Mouse (Mus musculus): ENCODE measurements around the gene Lasp1. TPM values are rescaled to one million over a fixed set of nuclear protein-coding genes. Genes with fewer than 3 reads are reported as not detected.

Gene Lasp1
- 167 and 178 TPM in 2 replicates for polyA plus RNA-seq (2012; rRNA removed)

DNA sequence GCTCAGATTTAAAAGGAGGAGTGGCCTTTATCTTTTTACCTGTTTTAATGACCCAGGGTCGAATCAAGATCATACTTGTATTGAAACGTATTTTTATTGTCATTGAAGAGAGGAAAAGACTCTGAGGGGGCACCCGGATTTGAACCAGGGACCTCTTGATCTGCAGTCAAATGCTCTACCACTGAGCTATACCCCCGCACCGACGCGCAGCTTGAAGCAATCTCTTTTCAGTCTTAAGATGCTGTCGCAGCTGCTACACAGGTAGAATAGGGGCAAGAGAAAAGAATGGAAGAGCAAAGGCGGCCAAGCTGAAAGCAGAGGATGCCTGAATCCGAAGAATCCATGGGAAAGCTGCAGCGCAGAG lies at the start of gene Lasp1:
Gene Lasp1 (plus strand): TSS at position 219 of the 364 bp plus-strand sequence.
- peak; percentile 87 for DNase-seq
- H3K36me3 ChIP-seq (ENCODE audit: control insufficient read depth, insufficient read depth, low read length), result no peaks in the 10 kb centered on the region
- H3K27me3 ChIP-seq (ENCODE audit: control insufficient read depth, insufficient read depth, low read length), result no peaks in the 10 kb centered on the region
- peak within 1 kb of the TSS; percentile 95 for H3K27ac ChIP-seq (ENCODE audit: control insufficient read depth, insufficient read depth, low read length)
- no peak for TF ChIP-seq CTCF (IDR thresholded peaks at IDR 0.05; ENCODE audit: borderline replicate concordance, control insufficient read depth, extremely low read depth, insufficient read depth, low read length, poor library complexity)
- TF ChIP-seq POLR2A (IDR thresholded peaks at IDR 0.05; ENCODE audit: control insufficient read depth, extremely low read depth, insufficient read depth, low read length, poor library complexity), result no peak
- H3K4me1 ChIP-seq (replicated peaks; ENCODE audit: control insufficient read depth, insufficient read depth, low read length), result peaks cover 14% of the 10 kb centered on the region
- WGBS, result under 1% methylated on average over 11 of the region's 11 CpGs
- H3K4me3 ChIP-seq (ENCODE audit: control insufficient read depth, insufficient read depth, low read length), result peak within 1 kb of the TSS; percentile 97

DNA sequence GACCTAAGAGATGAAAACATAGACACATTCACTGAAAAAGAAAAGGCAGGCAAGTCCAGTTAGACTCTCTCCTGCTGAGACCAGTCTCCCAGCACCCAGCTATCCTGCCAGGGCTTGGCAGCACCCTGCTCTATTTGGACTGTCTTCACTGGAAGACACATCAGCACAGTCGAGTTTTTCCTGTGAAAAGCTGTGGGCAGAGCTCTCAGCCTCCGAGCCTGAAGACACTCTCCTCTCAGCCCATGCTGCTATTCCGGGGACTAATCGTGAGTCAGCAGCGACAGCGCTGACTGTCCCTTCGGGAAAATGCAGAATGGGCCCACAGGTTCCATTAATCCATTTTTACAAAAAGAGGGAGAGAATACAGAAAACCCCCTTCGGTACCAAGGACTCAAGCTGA lies 45.5 kb upstream of the Lasp1 start:
- DNase-seq, result no peak
- Histone ChIP-seq H3K27ac (ENCODE audit: control insufficient read depth, insufficient read depth, low read length) (no peak overlapping the region), H3K4me1 (replicated peaks; ENCODE audit: control insufficient read depth, insufficient read depth, low read length) (no peaks in the 10 kb centered on the region), H3K4me3 (ENCODE audit: control insufficient read depth, insufficient read depth, low read length) (no peak overlapping the region), H3K27me3 (ENCODE audit: control insufficient read depth, insufficient read depth, low read length) (no peaks in the 10 kb centered on the region), H3K36me3 (ENCODE audit: control insufficient read depth, insufficient read depth, low read length) (peaks cover 79% of the 10 kb centered on the region)
- WGBS, result 98% methylated on average over 8 of the region's 8 CpGs
- no peak for TF ChIP-seq CTCF (IDR thresholded peaks at IDR 0.05; ENCODE audit: borderline replicate concordance, control insufficient read depth, extremely low read depth, insufficient read depth, low read length, poor library complexity)

DNA sequence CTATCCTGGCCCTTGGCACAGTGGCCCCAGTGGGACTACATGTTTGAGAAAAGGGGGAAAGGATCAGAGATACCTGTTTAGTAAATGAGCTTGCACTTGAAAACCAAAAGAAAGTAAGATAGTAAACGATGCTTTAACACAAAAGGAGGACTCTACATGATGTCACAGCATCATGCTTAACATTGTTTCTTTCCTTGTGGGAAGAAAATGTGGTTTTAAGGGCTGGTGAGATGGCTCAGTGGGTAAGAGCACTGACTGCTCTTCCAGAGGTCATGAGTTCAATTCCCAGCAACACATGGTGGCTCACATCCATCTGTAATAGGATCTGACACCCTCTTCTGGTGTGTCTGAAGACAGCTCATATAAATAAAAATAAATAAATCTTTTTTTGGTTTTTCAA lies 40.7 kb upstream of the Lasp1 start:
- H3K27ac ChIP-seq (ENCODE audit: control insufficient read depth, insufficient read depth, low read length), result no peak overlapping the region
- TF ChIP-seq CTCF (IDR thresholded peaks at IDR 0.05; ENCODE audit: borderline replicate concordance, control insufficient read depth, extremely low read depth, insufficient read depth, low read length, poor library complexity) (no peak), POLR2A (IDR thresholded peaks at IDR 0.05; ENCODE audit: control insufficient read depth, extremely low read depth, insufficient read depth, low read length, poor library complexity) (no peak)
- H3K36me3 ChIP-seq (ENCODE audit: control insufficient read depth, insufficient read depth, low read length), result peaks cover 57% of the 10 kb centered on the region
- 95% methylated on average over 1 of the region's 1 CpGs for WGBS
- no peaks in the 10 kb centered on the region for H3K27me3 ChIP-seq (ENCODE audit: control insufficient read depth, insufficient read depth, low read length)
- DNase-seq, result no peak
- H3K4me3 ChIP-seq (ENCODE audit: control insufficient read depth, insufficient read depth, low read length), result no peak overlapping the region
- H3K4me1 ChIP-seq (replicated peaks; ENCODE audit: control insufficient read depth, insufficient read depth, low read length), result no peaks in the 10 kb centered on the region

DNA sequence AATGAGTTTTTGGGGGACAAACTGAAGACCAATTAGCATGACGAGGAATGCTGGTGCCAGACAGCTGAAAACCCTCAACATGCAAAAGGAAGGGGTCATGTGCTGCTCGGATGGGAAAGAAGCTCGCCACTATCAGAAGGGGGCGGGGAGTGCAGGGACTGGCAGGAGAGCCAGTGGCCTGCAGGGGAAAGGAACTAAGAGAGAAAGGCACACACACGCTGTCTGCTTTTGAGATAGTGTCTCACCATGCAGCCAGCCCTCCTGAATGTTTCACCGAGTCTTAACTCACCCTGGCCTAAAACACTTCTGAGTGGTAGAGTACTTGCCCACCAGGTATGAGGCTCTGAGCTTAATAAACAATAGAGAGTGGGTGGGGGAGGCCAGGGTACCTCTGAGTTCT lies 39.9 kb upstream of the Lasp1 start:
- TF ChIP-seq POLR2A (IDR thresholded peaks at IDR 0.05; ENCODE audit: control insufficient read depth, extremely low read depth, insufficient read depth, low read length, poor library complexity) (no peak), CTCF (IDR thresholded peaks at IDR 0.05; ENCODE audit: borderline replicate concordance, control insufficient read depth, extremely low read depth, insufficient read depth, low read length, poor library complexity) (no peak)
- Histone ChIP-seq H3K27me3 (ENCODE audit: control insufficient read depth, insufficient read depth, low read length) (no peaks in the 10 kb centered on the region), H3K4me3 (ENCODE audit: control insufficient read depth, insufficient read depth, low read length) (no peak overlapping the region), H3K27ac (ENCODE audit: control insufficient read depth, insufficient read depth, low read length) (no peak overlapping the region), H3K36me3 (ENCODE audit: control insufficient read depth, insufficient read depth, low read length) (peaks cover 48% of the 10 kb centered on the region), H3K4me1 (replicated peaks; ENCODE audit: control insufficient read depth, insufficient read depth, low read length) (no peaks in the 10 kb centered on the region)
- WGBS, result 96% methylated on average over 6 of the region's 6 CpGs
- no peak for DNase-seq

DNA sequence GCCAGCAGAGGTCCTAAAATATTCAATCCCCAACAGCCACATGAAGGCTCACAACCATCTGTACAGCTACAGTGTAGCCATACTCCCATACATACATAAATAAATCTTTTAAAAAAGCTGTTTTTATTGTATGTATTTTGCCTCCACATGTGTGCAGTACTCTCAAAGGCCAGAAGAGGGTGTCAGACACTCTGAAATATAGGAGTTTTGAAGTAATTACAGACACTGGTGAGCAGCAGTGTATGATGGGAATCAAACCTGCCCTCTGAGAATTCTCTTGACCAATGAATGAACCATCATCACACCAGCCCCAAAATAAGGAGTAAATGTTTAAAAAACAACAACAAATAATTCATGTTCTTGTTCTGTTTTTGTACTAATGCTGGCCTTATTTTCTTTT lies 37.2 kb upstream of the Lasp1 start:
- no peak overlapping the region for H3K4me3 ChIP-seq (ENCODE audit: control insufficient read depth, insufficient read depth, low read length)
- no peak for DNase-seq
- no peak for TF ChIP-seq CTCF (IDR thresholded peaks at IDR 0.05; ENCODE audit: borderline replicate concordance, control insufficient read depth, extremely low read depth, insufficient read depth, low read length, poor library complexity)
- TF ChIP-seq POLR2A (IDR thresholded peaks at IDR 0.05; ENCODE audit: control insufficient read depth, extremely low read depth, insufficient read depth, low read length, poor library complexity), result no peak
- no peak overlapping the region for H3K27ac ChIP-seq (ENCODE audit: control insufficient read depth, insufficient read depth, low read length)
- peaks cover 26% of the 10 kb centered on the region for H3K36me3 ChIP-seq (ENCODE audit: control insufficient read depth, insufficient read depth, low read length)
- peaks cover 8% of the 10 kb centered on the region; the same call in 1 of the 2 replicates for H3K4me1 ChIP-seq (replicated peaks; ENCODE audit: control insufficient read depth, insufficient read depth, low read length)
- no peaks in the 10 kb centered on the region for H3K27me3 ChIP-seq (ENCODE audit: control insufficient read depth, insufficient read depth, low read length)

DNA sequence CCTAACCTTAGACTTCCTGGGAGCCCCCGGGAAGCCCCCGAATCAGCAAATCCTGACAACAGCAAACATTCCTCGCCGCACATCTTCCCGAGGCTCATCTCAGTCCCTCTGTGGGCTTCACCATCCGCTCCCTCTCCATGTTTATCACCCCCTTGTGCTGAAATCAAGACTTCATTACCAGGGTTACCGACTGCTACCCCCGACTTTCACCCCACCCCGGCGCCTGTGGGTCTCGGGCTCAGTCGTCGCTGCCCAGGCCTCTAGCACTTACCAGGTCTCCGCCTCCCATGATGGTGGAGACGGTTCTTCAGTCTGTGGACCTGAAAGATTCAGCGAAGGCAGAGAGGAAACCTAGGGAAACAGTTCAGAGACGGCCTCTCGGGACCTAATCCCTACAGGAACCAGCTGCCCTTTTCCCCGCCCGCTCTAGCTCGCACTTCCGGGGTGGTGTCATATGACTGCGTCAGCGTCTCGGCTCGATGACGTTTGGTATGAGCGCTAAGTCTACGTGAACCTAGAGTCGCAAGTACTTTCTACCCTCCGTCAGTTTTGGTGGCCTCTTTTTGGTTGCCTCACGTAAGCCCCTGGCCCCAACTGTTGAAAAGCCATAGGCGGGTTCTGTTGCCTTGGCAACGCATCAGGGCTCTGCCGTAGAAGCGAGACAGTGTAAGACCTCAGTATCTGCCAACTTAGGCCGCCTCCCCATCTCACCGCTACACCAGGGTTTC lies 32.5 kb upstream of the Lasp1 start, which contains the start of gene Cwc25:
Gene Cwc25 (minus strand): TSS at position 403 of the 728 bp plus-strand sequence.
- under 1% methylated on average over 38 of the region's 38 CpGs for WGBS
- Histone ChIP-seq H3K36me3 (ENCODE audit: control insufficient read depth, insufficient read depth, low read length) (peaks cover 14% of the 10 kb centered on the region), H3K27ac (ENCODE audit: control insufficient read depth, insufficient read depth, low read length) (peak within 1 kb of the TSS; percentile 81), H3K4me3 (ENCODE audit: control insufficient read depth, insufficient read depth, low read length) (peak within 1 kb of the TSS; percentile 100), H3K27me3 (ENCODE audit: control insufficient read depth, insufficient read depth, low read length) (no peaks in the 10 kb centered on the region), H3K4me1 (replicated peaks; ENCODE audit: control insufficient read depth, insufficient read depth, low read length) (peaks cover 10% of the 10 kb centered on the region; the same call in 1 of the 2 replicates)
- peak; percentile 97 for DNase-seq
- TF ChIP-seq CTCF (IDR thresholded peaks at IDR 0.05; ENCODE audit: borderline replicate concordance, control insufficient read depth, extremely low read depth, insufficient read depth, low read length, poor library complexity), result no peak
- TF ChIP-seq POLR2A (IDR thresholded peaks at IDR 0.05; ENCODE audit: control insufficient read depth, extremely low read depth, insufficient read depth, low read length, poor library complexity), result no peak; the same call in 1 of the 2 replicates

Data from thymus, adult 2 months (tissue).